Mouse (Mus musculus) common myeloid progenitor, adult 5-6 weeks (primary cell): ENCODE data around the gene Ccnb2. TPM values are rescaled to one million over a fixed set of nuclear protein-coding genes. Genes with fewer than 3 reads are reported as not detected.

ENCODE experiments used
- ATAC-seq: replicated peaks from 2 replicates; pipeline ENCODE4 v1.8.0; 2016; ENCODE audit warnings: low read depth, mild to moderate bottlenecking, moderate TSS enrichment, inconsistent platforms; ENCODE audit not compliant: poor library complexity, severe bottlenecking
- total RNA-seq: library from RNA; stranded (forward); fragments of 200-1000, 187-1606 nt; gene quantifications from 2 replicates; pipeline ENCODE4 v1.2.3, GENCODE M21; 2017

Gene Ccnb2
- total RNA-seq, 1 experiment from 2014 or later: 83.5 TPM

DNA sequence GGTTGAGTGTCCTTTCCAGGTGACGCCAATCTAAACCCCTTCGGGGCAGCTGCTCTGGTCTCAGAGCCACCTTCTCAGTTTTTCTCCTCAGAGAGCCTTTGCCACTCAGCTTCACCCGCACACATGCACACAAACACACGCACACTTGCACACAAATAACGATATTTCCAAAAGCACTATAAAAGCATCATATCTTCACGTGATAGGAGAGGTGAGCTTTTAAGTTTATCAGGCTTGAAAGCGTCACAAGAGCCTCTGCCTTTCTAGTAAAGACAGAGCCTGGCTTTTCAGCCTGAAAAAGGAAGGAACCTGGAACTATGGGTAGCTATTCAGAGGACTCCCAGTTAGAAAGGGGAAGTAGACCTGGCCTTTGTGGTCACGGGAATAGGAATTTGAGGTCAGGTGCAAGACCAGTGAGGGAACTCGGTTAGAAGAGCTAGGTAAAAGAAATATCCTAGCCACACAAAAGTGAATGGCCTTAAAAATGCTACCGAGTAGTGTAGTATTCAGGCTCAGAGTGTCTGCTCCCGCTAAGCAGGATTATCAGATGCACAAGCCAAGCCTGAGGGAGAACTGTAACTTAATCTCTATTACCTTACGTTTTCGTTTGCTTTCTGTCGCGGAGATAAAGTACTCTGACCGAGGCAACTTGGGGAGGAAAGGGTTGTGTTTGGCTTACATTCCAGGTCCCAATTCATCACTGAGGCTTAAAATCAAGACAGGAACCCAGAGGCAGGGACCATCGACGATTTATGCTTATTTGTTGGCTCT lies 36.2 kb downstream of the Ccnb2 start:
- ATAC-seq: peak; percentile 39

GRCm38 (mm10) chr9:70384494-70384893 lies 36.9 kb downstream of the Ccnb2 start:
- no peak for ATAC-seq

DNA sequence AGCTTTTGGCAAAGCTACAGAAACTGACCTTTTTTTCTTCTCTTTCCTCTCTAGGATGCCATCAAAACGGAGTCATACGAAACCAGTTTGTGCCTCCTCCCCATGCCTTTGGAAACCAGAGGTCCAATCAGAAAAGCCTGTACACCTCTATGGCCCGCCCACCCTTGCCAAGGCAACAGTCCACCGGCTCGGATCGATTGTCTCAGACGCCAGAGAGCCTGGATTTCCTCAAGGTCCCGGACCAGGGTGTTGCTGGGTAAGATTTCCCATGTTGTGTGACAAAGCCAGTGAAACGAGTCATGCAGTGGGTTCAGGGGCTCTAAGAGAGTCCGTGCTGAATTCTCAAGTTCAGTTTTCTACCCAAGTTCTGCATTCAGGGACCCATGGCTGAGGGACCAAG lies 37.6 kb downstream of the Ccnb2 start:
- no peak for ATAC-seq

GRCm38 (mm10) chr9:70382091-70382490 lies 39.3 kb downstream of the Ccnb2 start:
- peak; percentile 79 for ATAC-seq

GRCm38 (mm10) chr9:70379502-70380467 lies 41.6 kb downstream of the Ccnb2 start:
- no peak for ATAC-seq

GRCm38 (mm10) chr9:70371638-70372037 lies 49.7 kb downstream of the Ccnb2 start:
- peak; percentile 65; the same call in 1 of the 2 replicates for ATAC-seq

DNA sequence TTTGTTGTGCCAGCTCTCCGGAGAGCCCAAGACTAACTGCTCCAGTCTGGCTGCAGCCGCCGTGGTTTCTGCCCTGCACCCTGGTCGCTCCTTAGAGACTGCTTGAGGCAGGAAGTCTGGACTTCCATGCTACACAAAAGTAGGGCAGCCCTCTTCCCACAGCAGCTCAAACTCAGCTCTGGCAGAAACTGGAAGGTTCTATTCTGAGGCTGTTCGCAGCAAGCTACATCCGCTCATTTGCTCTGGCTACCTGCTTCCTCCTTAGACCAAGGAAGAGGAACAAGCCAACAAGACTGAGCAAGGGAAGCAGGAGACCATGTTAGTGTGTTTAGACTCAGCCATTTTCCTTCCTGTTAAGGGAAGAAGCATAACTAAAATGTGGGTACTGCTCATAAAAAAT lies 54.4 kb downstream of the Ccnb2 start:
- peak; percentile 60 for ATAC-seq

DNA sequence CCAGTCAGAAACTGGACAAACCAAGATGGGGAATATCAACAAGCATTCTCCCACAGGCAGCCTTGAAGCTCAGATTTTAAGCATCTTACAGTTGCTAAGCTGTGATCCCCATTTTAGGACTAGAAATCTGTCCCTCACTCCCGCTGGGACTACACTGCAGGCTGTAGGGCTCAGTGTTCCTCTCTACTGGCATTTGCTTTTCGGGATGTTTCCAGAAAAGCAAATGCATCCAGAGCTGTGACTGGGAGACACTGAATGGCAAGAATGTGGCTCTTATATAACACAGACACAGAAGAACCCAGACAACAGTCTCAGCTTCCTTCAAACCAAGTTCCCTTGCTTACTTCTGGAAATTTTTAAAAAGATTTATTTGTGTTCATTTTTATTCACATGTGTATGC lies 55.4 kb downstream of the Ccnb2 start:
- no peak for ATAC-seq

DNA sequence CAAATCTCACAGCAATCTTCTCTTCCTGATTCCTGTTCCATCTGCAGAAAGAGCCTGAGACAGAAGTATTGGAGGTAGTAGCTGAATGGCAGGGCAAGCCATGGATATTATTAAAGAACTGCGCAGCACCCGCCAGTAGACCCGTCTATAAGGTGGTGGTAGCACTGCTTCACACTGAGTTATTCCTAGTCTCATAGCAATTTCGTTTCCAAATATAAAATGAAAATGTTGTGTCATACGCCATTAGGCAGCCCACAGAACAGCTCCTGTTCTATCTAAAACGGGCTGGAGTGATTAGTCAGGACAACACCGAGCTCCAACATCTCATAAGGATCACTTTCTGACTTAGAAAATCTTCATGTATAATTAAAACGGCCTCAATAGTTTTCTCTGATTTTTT lies 56.6 kb downstream of the Ccnb2 start:
- ATAC-seq: no peak

GRCm38 (mm10) chr9:70359402-70360131 lies 61.8 kb downstream of the Ccnb2 start:
- no peak for ATAC-seq

Other genes with a start within 250 kb of the Ccnb2 start
- 0.53 and 1.1 TPM in 2 replicates for gene Myo1e, start 214.2 kb downstream of the Ccnb2 start, total RNA-seq
- 31.3 and 38.7 TPM in 2 replicates for gene Rnf111, start 82.2 kb upstream of the Ccnb2 start, total RNA-seq
- 114 and 131 TPM in 2 replicates for gene Sltm, start 121.2 kb upstream of the Ccnb2 start, total RNA-seq
- 0.63 TPM in 1 of 2 replicates, not detected in the other for gene Gm10642, start 234.7 kb upstream of the Ccnb2 start, total RNA-seq
- 12.0 and 15.4 TPM in 2 replicates for gene Mindy2, start 235.6 kb upstream of the Ccnb2 start, total RNA-seq